Mouse (Mus musculus) neural tube, embryonic 11.5 days (tissue): ENCODE measurements around the gene C3ar1. TPM values are rescaled to one million over a fixed set of nuclear protein-coding genes. Genes with fewer than 3 reads are reported as not detected.

Source experiments
- ATAC-seq: fragments of 200-750 bp; cut with Nextera tagmentation; 2 replicates; pipeline ENCODE4 v1.8.0; 2017; ENCODE audit warnings: moderate number of reproducible peaks, mild to moderate bottlenecking, moderate TSS enrichment, moderate library complexity; ENCODE audit not compliant: insufficient read depth, low FRiP score, low TSS enrichment
- DNase-seq: peaks from one replicate; pipeline ENCODE4 v3.0.0-alpha.2; 2015; ENCODE audit warnings: low spot score
- H3K27ac ChIP-seq: fragments of 300-500 bp; sonication (generic); 2 replicates; pipeline ENCODE4 v1.5.1; 2014; ENCODE audit warnings: low read depth, mild to moderate bottlenecking, low read length
- H3K27me3 ChIP-seq: fragments of 300-500 bp; sonication (generic); 2 replicates; pipeline ENCODE4 v1.6.1; 2014; ENCODE audit warnings: mild to moderate bottlenecking, low read length, mixed read lengths; ENCODE audit not compliant: control insufficient read depth, insufficient read depth
- H3K36me3 ChIP-seq: fragments of 300-500 bp; sonication (generic); 2 replicates; pipeline ENCODE4 v1.6.1; 2014; ENCODE audit warnings: mild to moderate bottlenecking, low read length, moderate library complexity, mixed read lengths; ENCODE audit not compliant: control insufficient read depth, insufficient read depth
- H3K4me1 ChIP-seq: fragments of 300-500 bp; sonication (generic); 2 replicates; pipeline ENCODE4 v1.6.1; 2014; ENCODE audit warnings: low read length, mixed read lengths; ENCODE audit not compliant: control insufficient read depth, insufficient read depth
- H3K4me2 ChIP-seq: fragments of 300-500 bp; sonication (generic); 2 replicates; pipeline ENCODE4 v1.6.1; 2014; ENCODE audit warnings: low read depth, mild to moderate bottlenecking, moderate library complexity
- H3K4me3 ChIP-seq: fragments of 300-500 bp; sonication (generic); 2 replicates; pipeline ENCODE4 v1.5.1; 2014; ENCODE audit warnings: low read depth, low read length
- H3K9ac ChIP-seq: fragments of 300-500 bp; sonication (generic); 2 replicates; pipeline ENCODE4 v1.6.1; 2014; ENCODE audit warnings: mild to moderate bottlenecking, low read length
- H3K9me3 ChIP-seq: fragments of 300-500 bp; sonication (generic); 2 replicates; pipeline ENCODE4 v1.6.1; 2016; ENCODE audit warnings: low read length; ENCODE audit not compliant: control insufficient read depth
- WGBS: fragments of 180-500 bp; shearing (Covaris S2); extraction: QIAGEN DNeasy Blood & Tissue Kit; methylation state at CpG from one replicate; pipeline ENCODE4 v1.1.7; 2014; 5-methylcytosine and 5-hydroxymethylcytosine counted together
- polyA plus RNA-seq: library from polyadenylated mRNA; unstranded; fragments of >200 nt; fragmentation: Nextera tagmentation; extraction: Ambion mirVana; gene quantifications from 2 replicates; pipeline ENCODE4 v1.2.1, GENCODE M21; 2014

C3ar1 gene
- polyA plus RNA-seq, 1 experiment from 2014 or later: 1.8 TPM

DNA sequence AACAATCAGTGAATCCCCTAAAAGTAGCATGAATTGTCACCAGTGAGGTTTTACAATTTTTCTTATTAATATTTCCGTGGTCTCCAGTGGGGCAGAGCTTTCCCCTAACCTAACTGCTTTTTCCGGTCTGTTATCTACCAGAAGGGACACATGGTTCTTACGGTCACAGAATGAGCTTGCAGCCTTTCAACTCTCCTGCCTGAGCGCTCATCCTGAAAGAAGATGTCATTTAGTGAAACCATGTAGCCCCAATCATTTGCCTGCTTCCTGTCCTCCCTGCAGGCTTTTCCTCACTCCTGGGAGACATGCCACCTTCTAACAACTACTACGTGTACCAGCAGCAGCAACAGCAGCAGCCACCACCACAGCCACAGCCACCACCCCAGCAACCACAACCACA, 18.4 kb downstream of the C3ar1 start:
- no peak overlapping the region for H3K4me3 ChIP-seq
- no peak overlapping the region for H3K27ac ChIP-seq
- H3K36me3 ChIP-seq: peaks cover 8% of the 10 kb centered on the region
- no peaks in the 10 kb centered on the region for H3K4me1 ChIP-seq
- H3K27me3 ChIP-seq: no peaks in the 10 kb centered on the region
- no peak overlapping the region for H3K4me2 ChIP-seq
- no peak for ATAC-seq
- H3K9me3 ChIP-seq: no peaks in the 10 kb centered on the region
- 86% methylated on average over 5 of the region's 5 CpGs for WGBS
- no peak overlapping the region for H3K9ac ChIP-seq
- no peak for DNase-seq

DNA sequence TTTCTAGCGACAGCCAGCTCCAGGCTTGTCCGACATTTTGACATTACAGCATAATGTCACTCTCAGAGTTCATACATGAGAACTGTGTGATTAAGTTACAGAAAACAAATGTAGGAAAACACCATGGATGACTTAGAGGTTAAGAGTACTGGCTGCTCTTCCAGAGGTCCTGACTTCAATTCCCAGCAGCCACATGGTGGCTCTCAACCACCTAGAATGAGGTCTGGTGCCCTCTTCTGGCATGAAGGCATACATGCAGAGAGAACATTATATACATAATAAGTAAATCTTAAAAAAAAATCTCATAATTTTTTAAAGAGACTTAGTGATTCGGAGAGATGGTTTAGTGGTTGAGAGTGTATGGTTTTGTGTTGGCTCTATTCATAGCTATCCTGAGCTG, 19.0 kb downstream of the C3ar1 start:
- 96% methylated on average over 3 of the region's 3 CpGs for WGBS
- no peaks in the 10 kb centered on the region for H3K9me3 ChIP-seq
- ATAC-seq: no peak
- no peak overlapping the region for H3K4me2 ChIP-seq
- H3K36me3 ChIP-seq: peaks cover 8% of the 10 kb centered on the region
- no peak overlapping the region for H3K4me3 ChIP-seq
- no peak overlapping the region for H3K9ac ChIP-seq
- no peaks in the 10 kb centered on the region for H3K27me3 ChIP-seq
- no peak overlapping the region for H3K27ac ChIP-seq
- H3K4me1 ChIP-seq: no peaks in the 10 kb centered on the region
- DNase-seq: no peak

DNA sequence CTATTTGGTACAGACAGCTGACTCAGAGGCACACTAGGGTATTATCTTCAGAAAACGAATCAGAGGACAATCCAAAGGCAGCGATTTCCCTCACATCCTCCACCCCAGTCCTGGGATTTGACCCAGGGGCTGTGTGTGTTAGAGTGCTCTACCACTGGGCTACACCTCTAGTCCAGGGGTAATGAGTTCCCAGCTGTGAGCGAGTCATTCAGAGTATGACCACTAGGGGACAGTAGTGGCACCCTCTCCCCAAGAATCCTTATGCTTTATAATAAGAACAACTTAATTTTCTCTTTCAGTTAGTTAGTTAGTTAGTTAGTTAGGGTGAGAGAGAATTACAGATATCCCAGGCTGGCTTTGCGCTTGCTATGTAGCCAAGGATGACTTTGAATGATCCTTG, 21.6 kb downstream of the C3ar1 start:
- Histone ChIP-seq H3K9ac (no peak overlapping the region), H3K4me2 (no peak overlapping the region), H3K4me1 (no peaks in the 10 kb centered on the region), H3K36me3 (peaks cover 6% of the 10 kb centered on the region), H3K27me3 (no peaks in the 10 kb centered on the region), H3K4me3 (no peak overlapping the region), H3K9me3 (no peaks in the 10 kb centered on the region), H3K27ac (no peak overlapping the region)
- ATAC-seq (no peak), DNase-seq (no peak)
- 77% methylated on average over 4 of the region's 4 CpGs for WGBS

DNA sequence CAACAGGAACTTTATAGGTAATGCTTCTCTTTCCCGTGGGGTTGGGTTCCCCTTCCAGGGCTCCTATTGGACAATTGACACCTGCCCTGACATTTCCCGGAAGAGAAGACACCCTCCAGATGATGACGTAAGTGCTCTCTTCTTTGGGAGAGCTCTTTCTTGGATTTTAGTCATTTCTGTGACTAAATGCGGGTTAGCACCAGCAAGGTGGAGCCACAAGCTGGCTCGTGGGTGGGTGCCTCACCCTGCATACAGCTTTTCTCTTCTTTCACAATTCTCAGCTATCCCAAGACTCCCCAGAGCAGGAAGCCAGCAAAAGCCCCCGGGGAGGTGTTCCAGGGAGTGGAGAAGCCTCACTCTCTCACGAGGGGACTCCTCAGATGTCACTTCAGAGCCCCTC, 23.1 kb downstream of the C3ar1 start:
- no peaks in the 10 kb centered on the region for H3K4me1 ChIP-seq
- no peak overlapping the region for H3K4me2 ChIP-seq
- H3K9ac ChIP-seq: no peak overlapping the region
- DNase-seq: no peak
- H3K27ac ChIP-seq: no peak overlapping the region
- ATAC-seq: no peak
- WGBS: 84% methylated on average over 7 of the region's 7 CpGs
- no peaks in the 10 kb centered on the region for H3K27me3 ChIP-seq
- no peak overlapping the region for H3K4me3 ChIP-seq
- H3K36me3 ChIP-seq: peaks cover 3% of the 10 kb centered on the region
- no peaks in the 10 kb centered on the region for H3K9me3 ChIP-seq

DNA sequence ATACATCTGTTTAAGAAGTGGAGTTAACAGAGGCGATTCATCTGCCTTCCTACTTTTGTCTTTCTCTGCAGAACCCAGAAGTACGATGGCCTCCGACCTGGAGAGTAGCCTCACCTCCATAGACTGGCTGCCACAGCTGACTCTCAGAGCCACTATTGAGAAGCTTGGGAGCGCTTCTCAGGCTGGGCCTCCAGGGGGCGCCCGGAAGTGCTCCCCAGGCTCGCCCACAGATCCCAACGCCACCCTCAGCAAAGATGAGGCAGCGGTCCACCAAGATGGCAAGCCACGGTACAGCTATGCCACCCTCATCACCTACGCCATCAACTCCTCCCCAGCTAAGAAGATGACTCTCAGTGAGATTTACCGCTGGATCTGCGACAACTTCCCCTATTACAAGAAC, 27.9 kb downstream of the C3ar1 start:
- no peaks in the 10 kb centered on the region for H3K9me3 ChIP-seq
- H3K9ac ChIP-seq: no peak overlapping the region
- WGBS: 47% methylated on average over 13 of the region's 13 CpGs
- DNase-seq (no peak), ATAC-seq (no peak)
- H3K4me2 ChIP-seq: no peak overlapping the region
- H3K36me3 ChIP-seq: no peaks in the 10 kb centered on the region
- H3K27me3 ChIP-seq: no peaks in the 10 kb centered on the region
- H3K27ac ChIP-seq: no peak overlapping the region
- H3K4me3 ChIP-seq: no peak overlapping the region
- H3K4me1 ChIP-seq: 0 out of 2 replicates have a peak, but pooled peaks cover 3% of the 10 kb centered on the region

DNA sequence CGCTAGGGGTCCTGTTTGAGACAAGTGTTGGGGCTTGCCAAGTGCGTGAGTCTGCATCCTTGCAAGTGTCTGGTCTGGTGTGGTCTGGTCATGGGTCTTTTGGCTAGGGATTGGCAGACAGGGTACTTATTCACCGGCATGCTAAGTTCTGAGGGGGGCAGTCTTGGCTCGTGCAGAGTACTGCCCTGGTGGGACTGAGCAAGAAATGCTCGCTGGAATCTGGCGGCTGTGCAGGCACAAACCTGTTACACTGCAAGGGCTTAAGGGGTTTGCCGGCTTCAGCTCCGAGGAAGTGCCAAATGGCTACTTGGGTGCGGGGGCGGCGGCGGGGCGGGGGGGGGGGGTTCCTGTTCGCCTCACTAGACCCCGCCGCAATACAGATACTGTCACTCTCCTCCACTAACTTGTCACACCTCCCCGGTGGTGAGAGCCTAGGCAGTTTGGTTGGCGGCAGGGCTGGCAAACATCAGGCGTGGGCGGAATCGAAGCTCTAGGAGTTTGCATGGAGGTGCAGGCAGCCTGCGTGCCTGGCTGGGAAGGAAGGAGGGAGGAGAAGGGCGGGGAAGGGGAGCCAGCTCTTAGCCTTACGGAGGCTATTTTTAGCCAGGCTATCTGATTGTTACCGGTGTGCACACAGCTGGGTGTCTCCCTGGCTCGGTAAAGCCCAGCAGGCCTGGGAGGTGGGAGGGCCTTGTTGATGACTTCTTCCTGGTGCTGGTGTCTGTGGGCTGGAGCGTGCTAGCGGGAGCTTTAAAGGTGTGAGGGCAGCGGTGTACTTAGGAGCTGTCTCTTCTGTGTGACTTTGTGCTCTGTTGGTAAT, 29.8 kb downstream of the C3ar1 start:
- DNase-seq (no peak), ATAC-seq (0 out of 2 replicates have a peak, but pooled peaks have one; percentile 23)
- Histone ChIP-seq H3K9me3 (no peaks in the 10 kb centered on the region), H3K4me3 (peak overlapping the region; percentile 29), H3K36me3 (no peaks in the 10 kb centered on the region), H3K4me2 (peak overlapping the region; percentile 54), H3K4me1 (peaks cover 8% of the 10 kb centered on the region), H3K27ac (no peak overlapping the region), H3K9ac (peak overlapping the region; percentile 12; the same call in 1 of the 2 replicates), H3K27me3 (no peaks in the 10 kb centered on the region)
- WGBS: 5% methylated on average over 29 of the region's 29 CpGs

DNA sequence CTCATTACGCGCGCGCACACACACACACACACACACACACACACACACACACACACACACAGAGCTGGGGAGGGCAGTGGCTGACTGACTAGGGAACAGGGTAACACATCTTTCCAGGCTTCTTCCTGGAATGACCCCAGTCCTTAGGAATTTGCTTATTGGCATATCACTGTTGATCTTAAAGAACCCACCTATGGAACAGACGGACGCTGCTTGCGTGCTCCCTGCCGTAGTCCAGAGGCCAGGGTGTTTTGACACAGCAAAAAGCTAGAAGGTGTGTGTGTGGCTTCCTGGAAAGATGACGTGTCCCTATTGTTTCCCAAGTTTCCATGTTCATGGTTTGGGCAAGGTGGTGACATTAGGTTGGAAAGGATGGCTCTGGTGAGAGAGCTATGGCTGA, 30.8 kb downstream of the C3ar1 start:
- H3K4me2 ChIP-seq: no peak overlapping the region
- no peaks in the 10 kb centered on the region for H3K27me3 ChIP-seq
- peaks cover 14% of the 10 kb centered on the region for H3K4me1 ChIP-seq
- DNase-seq (no peak), ATAC-seq (no peak)
- H3K9ac ChIP-seq: no peak overlapping the region
- 93% methylated on average over 9 of the region's 9 CpGs for WGBS
- H3K4me3 ChIP-seq: no peak overlapping the region
- no peaks in the 10 kb centered on the region for H3K36me3 ChIP-seq
- no peaks in the 10 kb centered on the region for H3K9me3 ChIP-seq
- no peak overlapping the region for H3K27ac ChIP-seq

DNA sequence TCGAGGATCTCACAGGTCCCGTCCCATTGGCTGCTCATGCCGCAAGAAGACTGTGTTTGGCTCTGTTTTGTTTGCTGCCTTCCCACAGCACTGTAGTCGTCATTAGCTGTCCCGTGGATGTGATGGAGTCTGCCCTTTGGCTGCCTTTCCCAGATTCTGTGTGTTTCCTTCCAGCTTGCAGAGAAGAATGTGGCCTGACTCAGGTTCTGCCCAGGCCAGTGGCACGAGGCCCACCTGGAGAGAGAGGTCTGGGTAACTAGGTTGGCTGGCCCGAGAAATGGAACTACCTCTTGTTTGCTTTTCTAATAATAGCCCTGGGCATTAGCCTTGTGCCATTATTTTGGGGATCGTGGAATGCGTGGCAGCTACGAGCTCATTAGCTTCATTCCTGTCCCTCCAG, 31.9 kb downstream of the C3ar1 start:
- DNase-seq (no peak), ATAC-seq (no peak)
- 78% methylated on average over 10 of the region's 10 CpGs for WGBS

DNA sequence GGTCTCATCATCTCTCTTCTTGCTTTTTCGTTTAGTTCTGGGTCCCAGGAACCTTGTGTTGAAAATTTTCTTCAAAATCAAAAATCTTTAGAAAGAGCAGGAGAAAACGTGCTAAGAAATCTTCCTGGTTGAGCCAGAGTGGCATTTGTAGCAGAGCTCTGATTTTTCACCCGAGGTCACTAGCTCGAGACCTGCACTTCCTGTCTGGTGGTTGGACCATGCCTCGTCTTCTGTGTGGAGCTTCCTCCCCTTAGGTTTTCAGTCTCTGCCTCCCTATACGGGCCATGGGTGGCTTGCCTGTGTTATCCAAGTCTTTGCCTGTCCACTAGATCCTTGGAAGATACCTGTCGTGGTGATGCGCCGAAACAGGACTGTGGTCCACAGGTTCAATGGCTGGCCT, 34.1 kb downstream of the C3ar1 start:
- H3K27ac ChIP-seq: no peak overlapping the region
- H3K4me1 ChIP-seq: peaks cover 14% of the 10 kb centered on the region
- DNase-seq: no peak
- no peak for ATAC-seq
- WGBS: 82% methylated on average over 9 of the region's 9 CpGs
- H3K4me3 ChIP-seq: no peak overlapping the region
- no peak overlapping the region for H3K9ac ChIP-seq
- no peaks in the 10 kb centered on the region for H3K36me3 ChIP-seq
- H3K27me3 ChIP-seq: no peaks in the 10 kb centered on the region
- no peaks in the 10 kb centered on the region for H3K9me3 ChIP-seq
- no peak overlapping the region for H3K4me2 ChIP-seq

More for the DNA sequence above, 31.9 kb downstream of the C3ar1 start:
- H3K27ac ChIP-seq: no peak overlapping the region
- no peak overlapping the region for H3K9ac ChIP-seq
- H3K36me3 ChIP-seq: no peaks in the 10 kb centered on the region
- H3K4me1 ChIP-seq: peaks cover 14% of the 10 kb centered on the region
- H3K9me3 ChIP-seq: no peaks in the 10 kb centered on the region
- H3K4me3 ChIP-seq: no peak overlapping the region
- no peaks in the 10 kb centered on the region for H3K27me3 ChIP-seq
- H3K4me2 ChIP-seq: no peak overlapping the region
